7 mouse cellular contexts compared by ENCODE assay signal in the genomic region with DNA sequence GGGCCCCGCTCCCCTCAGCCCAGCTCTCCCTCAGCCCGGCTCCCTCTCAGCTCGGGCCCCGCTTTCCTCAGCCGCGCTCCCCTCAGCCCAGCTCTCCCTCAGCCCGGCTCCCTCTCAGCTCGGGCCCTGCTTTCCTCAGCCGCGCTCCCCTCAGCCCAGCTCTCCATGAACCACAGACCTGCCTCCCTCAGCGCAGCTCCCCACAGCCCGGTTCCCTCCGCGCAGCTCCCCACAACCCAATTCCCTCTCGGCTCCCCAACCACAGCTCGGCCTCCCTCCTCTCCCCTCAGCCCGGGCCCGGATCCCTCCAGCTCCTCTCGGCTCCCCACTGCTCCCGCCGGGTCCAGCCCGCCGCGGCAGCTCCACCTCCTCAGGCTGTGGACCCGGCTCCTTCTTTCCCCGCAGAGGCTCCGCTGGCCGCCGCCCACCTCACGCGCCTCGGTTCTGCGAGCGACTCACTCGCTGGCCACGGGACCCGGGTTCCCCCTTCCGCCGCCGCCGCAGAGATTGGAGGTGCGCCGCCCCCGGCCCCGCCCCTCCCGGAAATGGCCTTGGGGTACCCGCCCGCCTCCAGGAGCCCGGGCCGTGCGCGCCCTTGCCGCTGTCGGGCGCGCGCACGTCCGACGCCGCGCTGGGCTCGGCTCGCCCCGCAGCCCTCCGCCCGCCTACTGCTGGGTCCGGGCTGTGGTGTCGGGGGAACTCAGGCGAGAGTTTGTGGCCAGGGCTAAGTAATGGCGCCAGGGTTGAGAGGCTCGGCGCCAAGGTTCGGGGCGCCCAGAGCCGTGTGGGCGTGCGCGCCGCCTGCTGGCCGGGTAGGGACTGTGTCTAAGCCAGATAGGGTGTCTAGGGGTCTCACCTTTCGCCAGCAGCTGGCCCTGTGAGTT. TPM values are rescaled to one million over a fixed set of nuclear protein-coding genes. Genes with fewer than 3 reads are reported as not detected.
DNase-seq lines count a peak whose midpoint lies in the region; ATAC-seq and TF ChIP-seq lines count a peak whose summit lies in the region.

Sgpl1 (minus strand) TSS at position 547 of the 884 bp plus-strand sequence.

- ATAC-seq in embryonic facial prominence, embryonic 13.5 days (ENCODE audit: insufficient number of reproducible peaks, insufficient read depth, low FRiP score, low TSS enrichment, low read depth): peak; percentile 83
- ATAC-seq in limb, embryonic 13.5 days (ENCODE audit: low FRiP score, low read depth): peak; percentile 86
- peak; percentile 86 for ATAC-seq in midbrain, embryonic 16.5 days

- TF ChIP-seq CTCF in heart, adult 2 months (IDR thresholded peaks at IDR 0.05): peak; percentile 84

- no peaks in the 10 kb centered on the region for H3K27me3 ChIP-seq in embryonic facial prominence, embryonic 13.5 days
- no peaks in the 10 kb centered on the region for H3K27me3 ChIP-seq in heart, adult 2 months (ENCODE audit: control insufficient read depth, insufficient read depth, low read length)
- H3K27me3 ChIP-seq in limb, embryonic 13.5 days: no peaks in the 10 kb centered on the region
- no peaks in the 10 kb centered on the region for H3K27me3 ChIP-seq in midbrain, embryonic 16.5 days (ENCODE audit: control insufficient read depth, insufficient read depth, low read depth, low read length)

- no peaks in the 10 kb centered on the region for H3K9me3 ChIP-seq in embryonic facial prominence, embryonic 13.5 days
- no peaks in the 10 kb centered on the region for H3K9me3 ChIP-seq in limb, embryonic 13.5 days
- H3K9me3 ChIP-seq in midbrain, embryonic 16.5 days (replicated peaks; ENCODE audit: control insufficient read depth, low read length, poor library complexity, severe bottlenecking): no peaks in the 10 kb centered on the region

- DNase-seq in adrenal gland, postnatal 36 days: peak; percentile 95 to 97
- DNase-seq in heart, adult 2 months: peak; percentile 90 to 92
- peak; percentile 84 to 88 for DNase-seq in kidney, adult 8-10 months
- DNase-seq in spleen, postnatal 10 days (ENCODE audit: low spot score in 2 of 2): peak; percentile 83 to 90

- peak; percentile 67 for TF ChIP-seq POLR2A in heart, adult 2 months (IDR thresholded peaks at IDR 0.05; ENCODE audit: insufficient read depth, low read depth, low read length)

- peak within 1 kb of the TSS; percentile 91 for H3K4me3 ChIP-seq in embryonic facial prominence, embryonic 13.5 days
- peak within 1 kb of the TSS; percentile 69 for H3K4me3 ChIP-seq in heart, adult 2 months
- H3K4me3 ChIP-seq in limb, embryonic 13.5 days: peak within 1 kb of the TSS; percentile 91
- peak within 1 kb of the TSS; percentile 58 for H3K4me3 ChIP-seq in midbrain, embryonic 16.5 days (ENCODE audit: low read depth, low read length)

- peak within 1 kb of the TSS; percentile 97 for H3K27ac ChIP-seq in embryonic facial prominence, embryonic 13.5 days
- H3K27ac ChIP-seq in heart, adult 2 months: peak within 1 kb of the TSS; percentile 95
- H3K27ac ChIP-seq in limb, embryonic 13.5 days: peak within 1 kb of the TSS; percentile 98
- H3K27ac ChIP-seq in midbrain, embryonic 16.5 days (ENCODE audit: low read length): peak within 1 kb of the TSS; percentile 86

- H3K4me2 ChIP-seq in embryonic facial prominence, embryonic 13.5 days: peak within 1 kb of the TSS; percentile 85
- H3K4me2 ChIP-seq in limb, embryonic 13.5 days (replicated peaks): peak within 1 kb of the TSS; percentile 89
- H3K4me2 ChIP-seq in midbrain, embryonic 16.5 days (ENCODE audit: low read length): peak within 1 kb of the TSS; percentile 58

- no peaks in the 10 kb centered on the region; the same call in 1 of the 2 replicates for H3K79me2 ChIP-seq in heart, adult 2 months (replicated peaks; ENCODE audit: control insufficient read depth, insufficient read depth, low read length)

- WGBS in embryonic facial prominence, embryonic 13.5 days: under 1% methylated on average over 80 of the region's 82 CpGs
- WGBS in heart, adult 2 months: under 1% methylated on average over 81 of the region's 82 CpGs
- WGBS in limb, embryonic 13.5 days: under 1% methylated on average over 82 of the region's 82 CpGs
- WGBS in midbrain, embryonic 16.5 days: under 1% methylated on average over 80 of the region's 82 CpGs

- H3K9ac ChIP-seq in embryonic facial prominence, embryonic 13.5 days: peak within 1 kb of the TSS; percentile 95
- H3K9ac ChIP-seq in heart, adult 2 months (ENCODE audit: low read depth, low read length): peak within 1 kb of the TSS; percentile 92
- peak within 1 kb of the TSS; percentile 95 for H3K9ac ChIP-seq in limb, embryonic 13.5 days
- peak within 1 kb of the TSS; percentile 92 for H3K9ac ChIP-seq in midbrain, embryonic 16.5 days (ENCODE audit: low read depth, low read length)

- TF ChIP-seq EP300 in heart, adult 2 months (IDR thresholded peaks at IDR 0.05; ENCODE audit: insufficient read depth, low read depth, low read length): no peak

- H3K36me3 ChIP-seq in embryonic facial prominence, embryonic 13.5 days: no peaks in the 10 kb centered on the region; the same call in 1 of the 2 replicates
- peaks cover 2% of the 10 kb centered on the region; the same call in 1 of the 2 replicates for H3K36me3 ChIP-seq in heart, adult 2 months (ENCODE audit: control insufficient read depth, insufficient read depth, low read length)
- H3K36me3 ChIP-seq in limb, embryonic 13.5 days: 0 out of 2 replicates have a peak, but pooled peaks cover 3% of the 10 kb centered on the region
- H3K36me3 ChIP-seq in midbrain, embryonic 16.5 days (ENCODE audit: control insufficient read depth, insufficient read depth, low read length): no peaks in the 10 kb centered on the region

- peaks cover 16% of the 10 kb centered on the region for H3K4me1 ChIP-seq in embryonic facial prominence, embryonic 13.5 days
- H3K4me1 ChIP-seq in heart, adult 2 months (ENCODE audit: control insufficient read depth, insufficient read depth, low read length): peaks cover 3% of the 10 kb centered on the region
- peaks cover 15% of the 10 kb centered on the region for H3K4me1 ChIP-seq in limb, embryonic 13.5 days
- H3K4me1 ChIP-seq in midbrain, embryonic 16.5 days (ENCODE audit: control insufficient read depth, insufficient read depth, low read length): peaks cover 4% of the 10 kb centered on the region

- intact Hi-C loops in heart, adult 2 months (cut with DNase I): no loop called here

RNA-seq across cellular contexts. Expression of gene Sgpl1, which starts in this region (rescaled TPM):
- 10 to 100 TPM; 67.4 to 86.0 TPM for total RNA-seq in adrenal gland, postnatal 36 days (2021)
- polyA plus RNA-seq in embryonic facial prominence, embryonic 13.5 days (2015; fragmentation: Nextera tagmentation; extraction: Ambion mirVana): 71.9 and 75.9 TPM in 2 replicates
- 10 to 100 TPM; 13.2 to 16.7 TPM for total RNA-seq in heart, adult 2 months (2021)
- 13.2 and 18.2 TPM in 2 replicates for polyA plus RNA-seq in heart, adult 2 months (2012; rRNA removed)
- 81.5 and 89.3 TPM in 2 replicates for polyA plus RNA-seq in limb, embryonic 13.5 days (2015; fragmentation: Nextera tagmentation; extraction: Ambion mirVana)
- 42.8 and 45.7 TPM in 2 replicates for polyA plus RNA-seq in midbrain, embryonic 16.5 days (2015; fragmentation: Nextera tagmentation; extraction: Ambion mirVana)

Comparison
In these comparisons a context has a peak if more than half of its experiments do, and no peak if none do; other contexts are left out.
1. Peak in every context shown above with its lines: DNase-seq, ATAC-seq, H3K4me3 ChIP-seq and H3K27ac ChIP-seq.